Comparison of ENCODE assay signal across 8 mouse cellular contexts in the genomic region with DNA sequence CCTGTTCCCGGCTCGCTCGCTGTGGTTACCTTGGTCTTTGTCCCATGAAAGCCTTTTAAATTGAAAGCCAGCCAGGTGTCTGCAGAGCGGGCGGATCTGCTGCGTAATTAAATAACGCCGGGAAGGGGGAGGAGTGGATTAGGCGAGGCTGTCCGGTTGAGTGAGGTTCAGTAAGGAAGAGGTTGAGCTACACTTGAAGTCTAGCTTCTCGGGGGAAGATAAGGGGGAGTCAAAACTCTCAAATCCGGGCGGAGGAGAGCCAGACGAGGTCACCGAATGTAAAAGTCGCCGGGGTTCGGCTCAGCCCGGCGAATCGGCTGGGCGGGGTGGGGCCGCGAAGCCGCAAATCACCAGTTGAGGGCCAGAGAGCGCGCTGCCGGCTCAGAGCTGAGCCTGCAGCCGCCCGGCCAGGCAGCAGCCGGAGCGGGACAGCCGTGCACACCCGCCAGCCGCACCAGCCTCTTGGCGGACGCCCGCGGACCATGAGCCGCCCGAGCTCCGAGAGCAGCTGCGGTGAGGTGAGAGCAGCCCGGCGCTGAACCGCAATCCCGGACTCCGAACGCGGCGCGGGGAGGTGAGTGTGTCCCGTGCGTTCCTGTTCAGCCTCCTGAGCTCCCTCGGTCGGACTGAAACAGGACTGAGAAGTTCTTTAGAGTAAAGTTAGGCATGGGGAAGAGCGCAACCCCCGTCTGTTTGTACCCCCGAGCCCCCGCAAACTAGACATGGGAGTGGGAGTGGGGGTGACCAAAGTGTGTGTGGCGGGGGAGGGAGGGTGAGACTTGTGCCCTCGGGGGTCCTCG.
DNase-seq lines count a peak whose midpoint lies in the region; ATAC-seq lines count a peak whose summit lies in the region.

No protein-coding gene starts in this region.

- peak overlapping the region; percentile 82 for H3K9ac ChIP-seq in embryonic facial prominence, embryonic 13.5 days
- H3K9ac ChIP-seq in heart, embryonic 12.5 days: peak overlapping the region; percentile 78
- peak overlapping the region; percentile 77 for H3K9ac ChIP-seq in kidney, embryonic 15.5 days
- peak overlapping the region; percentile 54; the same call in 1 of the 2 replicates for H3K9ac ChIP-seq in liver, embryonic 15.5 days
- peak overlapping the region; percentile 69 for H3K9ac ChIP-seq in stomach, embryonic 15.5 days

- peaks cover 11% of the 10 kb centered on the region; the same call in 1 of the 2 replicates for H3K27me3 ChIP-seq in embryonic facial prominence, embryonic 13.5 days
- H3K27me3 ChIP-seq in heart, embryonic 12.5 days (replicated peaks): peaks cover 20% of the 10 kb centered on the region
- no peaks in the 10 kb centered on the region for H3K27me3 ChIP-seq in kidney, embryonic 15.5 days
- peaks cover 54% of the 10 kb centered on the region for H3K27me3 ChIP-seq in liver, embryonic 15.5 days
- H3K27me3 ChIP-seq in stomach, embryonic 15.5 days (replicated peaks): no peaks in the 10 kb centered on the region

- H3K4me2 ChIP-seq in embryonic facial prominence, embryonic 13.5 days: peak overlapping the region; percentile 82
- H3K4me2 ChIP-seq in heart, embryonic 12.5 days: peak overlapping the region; percentile 94
- peak overlapping the region; percentile 95 for H3K4me2 ChIP-seq in kidney, embryonic 15.5 days
- peak overlapping the region; percentile 65 for H3K4me2 ChIP-seq in liver, embryonic 15.5 days
- H3K4me2 ChIP-seq in stomach, embryonic 15.5 days: peak overlapping the region; percentile 84

- no peaks in the 10 kb centered on the region for H3K9me3 ChIP-seq in embryonic facial prominence, embryonic 13.5 days
- H3K9me3 ChIP-seq in heart, embryonic 12.5 days (replicated peaks): no peaks in the 10 kb centered on the region
- no peaks in the 10 kb centered on the region for H3K9me3 ChIP-seq in kidney, embryonic 15.5 days (replicated peaks)
- no peaks in the 10 kb centered on the region for H3K9me3 ChIP-seq in liver, embryonic 15.5 days (replicated peaks)
- H3K9me3 ChIP-seq in stomach, embryonic 15.5 days: no peaks in the 10 kb centered on the region

- H3K4me1 ChIP-seq in embryonic facial prominence, embryonic 13.5 days: peaks cover 16% of the 10 kb centered on the region
- H3K4me1 ChIP-seq in heart, embryonic 12.5 days (replicated peaks): peaks cover 21% of the 10 kb centered on the region
- peaks cover 42% of the 10 kb centered on the region for H3K4me1 ChIP-seq in kidney, embryonic 15.5 days
- H3K4me1 ChIP-seq in liver, embryonic 15.5 days (replicated peaks): peaks cover 11% of the 10 kb centered on the region
- no peaks in the 10 kb centered on the region; the same call in 1 of the 2 replicates for H3K4me1 ChIP-seq in stomach, embryonic 15.5 days

- H3K27ac ChIP-seq in embryonic facial prominence, embryonic 13.5 days: peak overlapping the region; percentile 75
- H3K27ac ChIP-seq in heart, embryonic 12.5 days (ENCODE audit: poor library complexity, severe bottlenecking): 0 out of 2 replicates have a peak overlapping the region, but pooled peaks have one; percentile 22
- H3K27ac ChIP-seq in kidney, embryonic 15.5 days: peak overlapping the region; percentile 88
- H3K27ac ChIP-seq in liver, embryonic 15.5 days (replicated peaks): peak overlapping the region; percentile 62
- H3K27ac ChIP-seq in stomach, embryonic 15.5 days: peak overlapping the region; percentile 80

- H3K36me3 ChIP-seq in embryonic facial prominence, embryonic 13.5 days: no peaks in the 10 kb centered on the region
- no peaks in the 10 kb centered on the region for H3K36me3 ChIP-seq in heart, embryonic 12.5 days
- no peaks in the 10 kb centered on the region for H3K36me3 ChIP-seq in kidney, embryonic 15.5 days
- no peaks in the 10 kb centered on the region for H3K36me3 ChIP-seq in liver, embryonic 15.5 days (replicated peaks)
- H3K36me3 ChIP-seq in stomach, embryonic 15.5 days: no peaks in the 10 kb centered on the region

- peak; percentile 84 for DNase-seq in 416B (ENCODE audit: low read depth)
- peak; percentile 85 for DNase-seq in adrenal gland, postnatal 25 days
- DNase-seq in neural tube, embryonic 10.5 days (ENCODE audit: extremely low spot score, low spot score): peak; percentile 83

- WGBS in embryonic facial prominence, embryonic 13.5 days: under 1% methylated on average over 63 of the region's 63 CpGs
- under 1% methylated on average over 63 of the region's 63 CpGs for WGBS in heart, embryonic 12.5 days
- under 1% methylated on average over 63 of the region's 63 CpGs for WGBS in kidney, embryonic 15.5 days
- under 1% methylated on average over 63 of the region's 63 CpGs for WGBS in liver, embryonic 15.5 days (ENCODE audit: insufficient replicate concordance)
- under 1% methylated on average over 63 of the region's 63 CpGs for WGBS in stomach, embryonic 15.5 days

- ATAC-seq in embryonic facial prominence, embryonic 13.5 days (ENCODE audit: insufficient number of reproducible peaks, insufficient read depth, low FRiP score, low TSS enrichment, low read depth): peak; percentile 63
- ATAC-seq in heart, embryonic 12.5 days (ENCODE audit: insufficient number of reproducible peaks, low FRiP score): peak; percentile 76
- ATAC-seq in kidney, embryonic 15.5 days (replicated peaks; ENCODE audit: low FRiP score): peak; percentile 90
- peak; percentile 64 for ATAC-seq in liver, embryonic 15.5 days (ENCODE audit: insufficient read depth)
- ATAC-seq in stomach, embryonic 15.5 days (ENCODE audit: insufficient read depth, low FRiP score, low read depth): peak; percentile 82

- peak overlapping the region; percentile 67 for H3K4me3 ChIP-seq in embryonic facial prominence, embryonic 13.5 days
- H3K4me3 ChIP-seq in heart, embryonic 12.5 days: peak overlapping the region; percentile 65
- H3K4me3 ChIP-seq in kidney, embryonic 15.5 days (replicated peaks): peak overlapping the region; percentile 77
- H3K4me3 ChIP-seq in liver, embryonic 15.5 days (replicated peaks): peak overlapping the region; percentile 61
- peak overlapping the region; percentile 67 for H3K4me3 ChIP-seq in stomach, embryonic 15.5 days (replicated peaks)

Comparison
In these comparisons a context has a peak if more than half of its experiments do, and no peak if none do; other contexts are left out.
1. Peak in every context shown above with its lines: DNase-seq, ATAC-seq, H3K4me3 ChIP-seq and H3K27ac ChIP-seq.
2. H3K27ac ChIP-seq: peak in every context shown above with its lines; median percentile 88 in kidney, embryonic 15.5 days; 80 in stomach, embryonic 15.5 days; 75 in embryonic facial prominence, embryonic 13.5 days; 62 in liver, embryonic 15.5 days; 22 in heart, embryonic 12.5 days.